Mouse (Mus musculus) megakaryocyte, adult 5-6 weeks (primary cell): ENCODE measurements around the gene Sez6. TPM values are rescaled to one million over a fixed set of nuclear protein-coding genes. Genes with fewer than 3 reads are reported as not detected.

Experiments used
- ATAC-seq: 2 replicates; pipeline ENCODE4 v1.8.0; 2016; ENCODE audit warnings: mild to moderate bottlenecking, inconsistent platforms; ENCODE audit not compliant: poor library complexity, severe bottlenecking
- total RNA-seq, 2 experiments: library from RNA; stranded (forward) in 1 of 2; stranded (reverse) in 1 of 2; fragments of 153-499, 151-499 nt in 1 of 2; fragments of 221-1000, 200-1000 nt in 1 of 2; gene quantifications; 2 replicates each; pipeline versions ENCODE4 v1.2.3 to v1.2.4; 2015 to 2017

Gene Sez6
- total RNA-seq (2015) (not detected in 2 replicates), total RNA-seq (2017) (not detected in 2 replicates)

GRCm38 (mm10) chr11:77930751-77931540 is at the start of gene Sez6:
Gene Sez6, plus strand, starts transcription at chr11:77930800.
- ATAC-seq: no peak

GRCm38 (mm10) chr11:77884524-77885245 is 45.9 kb upstream of the Sez6 start:
- ATAC-seq: no peak

- no peak for ATAC-seq
These were observed 45.4 kb upstream of the Sez6 start for GRCm38 (mm10) chr11:77885246-77885575.

GRCm38 (mm10) chr11:77887373-77887960 is 43.1 kb upstream of the Sez6 start:
- 0 out of 2 replicates have a peak, but pooled peaks have one; percentile 24 for ATAC-seq

- ATAC-seq: no peak
These were observed 41.8 kb upstream of the Sez6 start for GRCm38 (mm10) chr11:77888846-77889245.

- ATAC-seq: no peak
These were observed 41.1 kb upstream of the Sez6 start for GRCm38 (mm10) chr11:77889484-77889883.

GRCm38 (mm10) chr11:77890648-77891258 is 39.8 kb upstream of the Sez6 start:
- ATAC-seq: no peak

GRCm38 (mm10) chr11:77892883-77893282 is 37.7 kb upstream of the Sez6 start:
- no peak for ATAC-seq

- ATAC-seq: no peak
These were observed 37.3 kb upstream of the Sez6 start for GRCm38 (mm10) chr11:77893283-77893682.

GRCm38 (mm10) chr11:77893787-77894718 is 36.5 kb upstream of the Sez6 start, which contains the start of gene Pipox:
Gene Pipox, minus strand, starts transcription at chr11:77894096.
- ATAC-seq: no peak

- ATAC-seq: no peak
These were observed 35.6 kb upstream of the Sez6 start for GRCm38 (mm10) chr11:77894967-77895366.

- ATAC-seq: no peak
These were observed 34.6 kb upstream of the Sez6 start for GRCm38 (mm10) chr11:77896011-77896410.

GRCm38 (mm10) chr11:77896480-77896819 is 34.1 kb upstream of the Sez6 start:
- ATAC-seq: no peak

GRCm38 (mm10) chr11:77896820-77897805 is 33.5 kb upstream of the Sez6 start:
- ATAC-seq: no peak

GRCm38 (mm10) chr11:77900187-77900586 is 30.4 kb upstream of the Sez6 start:
- no peak for ATAC-seq

GRCm38 (mm10) chr11:77900696-77901095 is 29.9 kb upstream of the Sez6 start:
- ATAC-seq: no peak

- ATAC-seq: no peak
These were observed 29.2 kb upstream of the Sez6 start for GRCm38 (mm10) chr11:77901366-77901765.

- no peak for ATAC-seq
These were observed 28.7 kb upstream of the Sez6 start for GRCm38 (mm10) chr11:77901775-77902355.

GRCm38 (mm10) chr11:77903761-77904160 is 26.8 kb upstream of the Sez6 start:
- ATAC-seq: no peak
